Mouse (Mus musculus) megakaryocyte, embryonic 14.5 days (primary cell): Measurements from ENCODE around the gene Gm20671.
"Not testable (repeated sequence)": the region's sequence is repeated elsewhere in the genome, so short reads cannot be mapped to it uniquely, and the experiment has no call there.

Experiments
- FLI1 ChIP-seq: IDR thresholded peaks from 2 replicates; pipeline ENCODE4 v1.6.1; 2012; ENCODE audit warnings: low read length, inconsistent platforms, mixed read lengths
- GATA1 ChIP-seq: IDR thresholded peaks from 3 replicates; pipeline ENCODE4 v1.6.1; 2012; ENCODE audit warnings: mixed read lengths, low read length, inconsistent platforms, borderline replicate concordance

DNA sequence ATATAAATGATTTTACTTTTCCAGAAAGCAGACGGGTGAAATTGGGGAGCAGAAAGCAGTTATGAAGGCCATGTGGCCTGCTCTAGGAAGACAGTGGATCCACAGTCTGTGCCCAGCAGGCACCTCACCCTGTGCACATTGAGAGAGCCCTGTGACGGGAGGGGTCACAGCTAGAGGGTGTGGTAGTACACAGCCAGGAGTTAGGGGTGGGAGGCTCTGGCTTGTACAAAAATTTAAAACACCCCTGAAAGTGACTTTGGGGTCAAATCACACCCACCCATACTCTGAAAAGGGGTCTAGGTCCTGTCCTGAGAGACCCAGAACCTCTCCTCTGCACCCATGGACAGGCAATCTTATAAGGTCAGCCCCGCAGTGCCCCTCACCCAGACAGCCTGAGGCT, 90.1 kb downstream of the Gm20671 start:
- TF ChIP-seq GATA1, FLI1: not testable (repeated sequence)
